Mouse (Mus musculus): ENCODE measurements around the gene Ppp1r13b. TPM values are rescaled to one million over a fixed set of nuclear protein-coding genes. Genes with fewer than 3 reads are reported as not detected.

The Ppp1r13b gene
- total RNA-seq, 1 experiment from 2014 or later: 34.7 TPM

- ATAC-seq (replicated peaks in 1 of 2; ENCODE audit: insufficient read depth in 1 of 2, low FRiP score in 2 of 2, low TSS enrichment in 1 of 2, low read depth in 1 of 2, poor library complexity in 2 of 2, severe bottlenecking in 2 of 2): no peak
Observed at GRCm38 (mm10) chr12:111928411-111928966, 20.6 kb upstream of the Ppp1r13b start.

GRCm38 (mm10) chr12:111927338-111927737 is 19.4 kb upstream of the Ppp1r13b start:
- ATAC-seq (replicated peaks in 1 of 2; ENCODE audit: insufficient read depth in 1 of 2, low FRiP score in 2 of 2, low TSS enrichment in 1 of 2, low read depth in 1 of 2, poor library complexity in 2 of 2, severe bottlenecking in 2 of 2): peak; percentile 36 to 73

GRCm38 (mm10) chr12:111923117-111923516 is 15.2 kb upstream of the Ppp1r13b start:
- ATAC-seq (replicated peaks in 1 of 2; ENCODE audit: insufficient read depth in 1 of 2, low FRiP score in 2 of 2, low TSS enrichment in 1 of 2, low read depth in 1 of 2, poor library complexity in 2 of 2, severe bottlenecking in 2 of 2): no peak

- peak; percentile 14 to 56; a peak in 3 of 4 replicates for ATAC-seq (replicated peaks in 1 of 2; ENCODE audit: insufficient read depth in 1 of 2, low FRiP score in 2 of 2, low TSS enrichment in 1 of 2, low read depth in 1 of 2, poor library complexity in 2 of 2, severe bottlenecking in 2 of 2)
Observed at GRCm38 (mm10) chr12:111920046-111920445, 12.1 kb upstream of the Ppp1r13b start.

- no peak for ATAC-seq (replicated peaks in 1 of 2; ENCODE audit: insufficient read depth in 1 of 2, low FRiP score in 2 of 2, low TSS enrichment in 1 of 2, low read depth in 1 of 2, poor library complexity in 2 of 2, severe bottlenecking in 2 of 2)
Observed at GRCm38 (mm10) chr12:111916514-111917217, 8.8 kb upstream of the Ppp1r13b start.

- ATAC-seq (replicated peaks in 1 of 2; ENCODE audit: insufficient read depth in 1 of 2, low FRiP score in 2 of 2, low TSS enrichment in 1 of 2, low read depth in 1 of 2, poor library complexity in 2 of 2, severe bottlenecking in 2 of 2): no peak
Observed at GRCm38 (mm10) chr12:111915781-111916180, 7.9 kb upstream of the Ppp1r13b start.

- ATAC-seq (replicated peaks in 1 of 2; ENCODE audit: insufficient read depth in 1 of 2, low FRiP score in 2 of 2, low TSS enrichment in 1 of 2, low read depth in 1 of 2, poor library complexity in 2 of 2, severe bottlenecking in 2 of 2): peak; percentile 86 to 88
Observed at GRCm38 (mm10) chr12:111914031-111914430, 6.1 kb upstream of the Ppp1r13b start.

- ATAC-seq (replicated peaks in 1 of 2; ENCODE audit: insufficient read depth in 1 of 2, low FRiP score in 2 of 2, low TSS enrichment in 1 of 2, low read depth in 1 of 2, poor library complexity in 2 of 2, severe bottlenecking in 2 of 2): no peak
Observed at GRCm38 (mm10) chr12:111912802-111913201, 4.9 kb upstream of the Ppp1r13b start.

GRCm38 (mm10) chr12:111911796-111912195 is 3.9 kb upstream of the Ppp1r13b start:
- no peak for ATAC-seq (replicated peaks in 1 of 2; ENCODE audit: insufficient read depth in 1 of 2, low FRiP score in 2 of 2, low TSS enrichment in 1 of 2, low read depth in 1 of 2, poor library complexity in 2 of 2, severe bottlenecking in 2 of 2)

GRCm38 (mm10) chr12:111911171-111911760 is 3.4 kb upstream of the Ppp1r13b start:
- no peak for ATAC-seq (replicated peaks in 1 of 2; ENCODE audit: insufficient read depth in 1 of 2, low FRiP score in 2 of 2, low TSS enrichment in 1 of 2, low read depth in 1 of 2, poor library complexity in 2 of 2, severe bottlenecking in 2 of 2)

GRCm38 (mm10) chr12:111908997-111909550 is 1.2 kb upstream of the Ppp1r13b start:
- no peak for ATAC-seq (replicated peaks in 1 of 2; ENCODE audit: insufficient read depth in 1 of 2, low FRiP score in 2 of 2, low TSS enrichment in 1 of 2, low read depth in 1 of 2, poor library complexity in 2 of 2, severe bottlenecking in 2 of 2)

GRCm38 (mm10) chr12:111907421-111907891 is 454 bp downstream of the Ppp1r13b start:
- ATAC-seq (replicated peaks in 1 of 2; ENCODE audit: insufficient read depth in 1 of 2, low FRiP score in 2 of 2, low TSS enrichment in 1 of 2, low read depth in 1 of 2, poor library complexity in 2 of 2, severe bottlenecking in 2 of 2): peak in 1 of 2 experiments; percentile 11; a peak in 2 of 4 replicates

GRCm38 (mm10) chr12:111906309-111906875 is 1.5 kb downstream of the Ppp1r13b start:
- no peak for ATAC-seq (replicated peaks in 1 of 2; ENCODE audit: insufficient read depth in 1 of 2, low FRiP score in 2 of 2, low TSS enrichment in 1 of 2, low read depth in 1 of 2, poor library complexity in 2 of 2, severe bottlenecking in 2 of 2)

- no peak for ATAC-seq (replicated peaks in 1 of 2; ENCODE audit: insufficient read depth in 1 of 2, low FRiP score in 2 of 2, low TSS enrichment in 1 of 2, low read depth in 1 of 2, poor library complexity in 2 of 2, severe bottlenecking in 2 of 2)
Observed at GRCm38 (mm10) chr12:111902488-111902887, 5.4 kb downstream of the Ppp1r13b start.

- peak; percentile 36 to 59; a peak in 2 of 4 replicates for ATAC-seq (replicated peaks in 1 of 2; ENCODE audit: insufficient read depth in 1 of 2, low FRiP score in 2 of 2, low TSS enrichment in 1 of 2, low read depth in 1 of 2, poor library complexity in 2 of 2, severe bottlenecking in 2 of 2)
Observed at GRCm38 (mm10) chr12:111901105-111901875, 6.6 kb downstream of the Ppp1r13b start.

- ATAC-seq (replicated peaks in 1 of 2; ENCODE audit: insufficient read depth in 1 of 2, low FRiP score in 2 of 2, low TSS enrichment in 1 of 2, low read depth in 1 of 2, poor library complexity in 2 of 2, severe bottlenecking in 2 of 2): no peak
Observed at GRCm38 (mm10) chr12:111899646-111900045, 8.3 kb downstream of the Ppp1r13b start.

GRCm38 (mm10) chr12:111898686-111899085 is 9.2 kb downstream of the Ppp1r13b start:
- no peak for ATAC-seq (replicated peaks in 1 of 2; ENCODE audit: insufficient read depth in 1 of 2, low FRiP score in 2 of 2, low TSS enrichment in 1 of 2, low read depth in 1 of 2, poor library complexity in 2 of 2, severe bottlenecking in 2 of 2)
